Mouse (Mus musculus) frontal cortex, postnatal 10 days (tissue): Measurements from ENCODE around the gene Insm1.

Experiments used
- DNase-seq, 2 experiments: peaks; one replicate each; pipeline ENCODE4 v3.0.0; 2022; ENCODE audit warnings: low spot score in 2 of 2, mixed read lengths in 1 of 2

Insm1 gene

DNA sequence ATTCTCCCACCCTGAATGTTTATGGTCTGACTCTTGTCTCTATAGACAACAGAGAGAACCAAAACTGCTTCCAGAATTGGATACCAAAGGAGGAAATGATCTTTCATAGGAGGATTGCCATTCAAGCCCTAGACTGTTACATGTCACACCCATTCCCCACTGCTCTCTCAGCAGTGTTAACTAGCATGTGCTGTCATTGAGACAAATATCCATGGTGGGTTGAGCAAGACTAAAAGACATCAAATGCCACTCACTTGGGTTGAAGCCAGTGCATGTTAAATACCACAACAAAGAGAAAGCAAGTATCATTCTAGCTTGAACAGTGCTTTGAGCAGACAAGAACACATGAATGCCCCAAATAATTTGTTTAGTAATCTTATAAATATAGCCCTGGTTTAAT is 41.2 kb downstream of the Insm1 start:
- DNase-seq = no peak

DNA sequence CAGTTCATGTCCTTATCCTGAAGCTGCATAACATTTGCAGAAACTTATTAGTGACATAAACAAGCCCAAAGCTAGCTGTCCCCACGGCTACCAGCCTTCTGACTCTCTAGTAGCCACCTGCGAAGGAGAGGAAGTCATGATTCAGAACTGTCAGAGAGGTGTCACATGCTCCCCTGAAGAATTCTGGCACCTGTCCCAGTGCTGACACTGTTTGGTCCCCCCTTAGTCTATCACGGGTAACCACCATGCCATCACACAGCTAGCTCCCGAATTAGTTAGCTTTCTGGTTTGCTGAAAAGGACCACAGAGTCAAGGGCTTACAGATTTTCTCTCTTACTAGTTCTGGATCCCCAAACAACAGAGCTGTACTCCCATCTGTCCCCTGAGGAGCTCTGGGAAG is 43.3 kb downstream of the Insm1 start:
- no peak for DNase-seq

DNA sequence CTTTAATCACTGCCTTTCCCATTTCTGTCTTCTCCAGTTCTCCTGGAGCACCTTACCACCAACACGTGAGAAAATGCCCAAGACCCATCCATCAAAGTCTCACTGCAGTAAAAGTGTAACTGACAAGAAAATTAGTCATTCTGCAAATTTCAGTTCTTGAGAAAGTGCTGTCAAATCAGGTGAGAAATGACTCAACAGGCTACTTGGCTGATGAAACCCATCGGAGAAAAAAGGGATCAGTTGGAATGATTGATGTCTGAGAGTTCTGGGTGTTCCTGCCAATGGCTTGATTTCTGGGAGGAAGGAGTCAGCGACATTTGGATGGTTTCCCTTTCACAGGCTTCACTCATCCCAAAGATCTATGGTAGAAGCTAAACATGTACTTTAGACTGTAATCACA is 44.8 kb downstream of the Insm1 start:
- DNase-seq = no peak
